Mouse (Mus musculus): Measurements from ENCODE around the gene Gabrp.

The Gabrp gene
- long read RNA-seq, experiment 1: 0 reads
- long read RNA-seq, experiment 2: 0 reads

- intact Hi-C loops (cut with DNase I): no loop called here
Observed at GRCm38 (mm10) chr11:33578859-33579258, at the start of gene Gabrp. Gene Gabrp (minus strand): TSS chr11:33578959.

GRCm38 (mm10) chr11:33627136-33627742 is 48.5 kb upstream of the Gabrp start:
- intact Hi-C loops (cut with DNase I): no loop called here

GRCm38 (mm10) chr11:33614218-33614617 is 35.5 kb upstream of the Gabrp start:
- intact Hi-C loops (cut with DNase I): loop anchor here (2.0 kb wide), 1 partner anchor 437 kb away; no protein-coding TSS in a partner anchor

GRCm38 (mm10) chr11:33607784-33608183 is 29.0 kb upstream of the Gabrp start:
- intact Hi-C loops (cut with DNase I): no loop called here

GRCm38 (mm10) chr11:33603174-33603573 is 24.4 kb upstream of the Gabrp start:
- intact Hi-C loops (cut with DNase I): no loop called here

GRCm38 (mm10) chr11:33598986-33599385 is 20.2 kb upstream of the Gabrp start, which contains the start of gene D130052B06Rik:
Gene D130052B06Rik (plus strand): TSS chr11:33599302.
- intact Hi-C loops (cut with DNase I): no loop called here

GRCm38 (mm10) chr11:33596655-33597054 is 17.9 kb upstream of the Gabrp start:
- intact Hi-C loops (cut with DNase I): no loop called here

- intact Hi-C loops (cut with DNase I): no loop called here
Observed at GRCm38 (mm10) chr11:33592826-33593225, 14.1 kb upstream of the Gabrp start.

- intact Hi-C loops (cut with DNase I): no loop called here
Observed at GRCm38 (mm10) chr11:33590771-33591170, 12.0 kb upstream of the Gabrp start.

- intact Hi-C loops (cut with DNase I): no loop called here
Observed at GRCm38 (mm10) chr11:33586614-33587013, 7.9 kb upstream of the Gabrp start.

- intact Hi-C loops (cut with DNase I): no loop called here
Observed at GRCm38 (mm10) chr11:33579621-33580020, 862 bp upstream of the Gabrp start.

GRCm38 (mm10) chr11:33574944-33575343 is 3.8 kb downstream of the Gabrp start:
- intact Hi-C loops (cut with DNase I): no loop called here

- intact Hi-C loops (cut with DNase I): no loop called here
Observed at GRCm38 (mm10) chr11:33570413-33570812, 8.3 kb downstream of the Gabrp start.

- intact Hi-C loops (cut with DNase I): no loop called here
Observed at GRCm38 (mm10) chr11:33563921-33564320, 14.8 kb downstream of the Gabrp start.

- intact Hi-C loops (cut with DNase I): loop anchor here (2.0 kb wide), 1 partner anchor 377 kb away; no protein-coding TSS in a partner anchor
Observed at GRCm38 (mm10) chr11:33554123-33554522, 24.6 kb downstream of the Gabrp start.

GRCm38 (mm10) chr11:33550861-33551560 is 27.7 kb downstream of the Gabrp start:
- intact Hi-C loops (cut with DNase I): no loop called here

- intact Hi-C loops (cut with DNase I): no loop called here
Observed at GRCm38 (mm10) chr11:33547386-33547785, 31.4 kb downstream of the Gabrp start.

- intact Hi-C loops (cut with DNase I): no loop called here
Observed at GRCm38 (mm10) chr11:33544945-33545344, 33.8 kb downstream of the Gabrp start.

GRCm38 (mm10) chr11:33544121-33544520 is 34.6 kb downstream of the Gabrp start:
- intact Hi-C loops (cut with DNase I): no loop called here

- intact Hi-C loops (cut with DNase I): no loop called here
Observed at GRCm38 (mm10) chr11:33537390-33538125, 41.2 kb downstream of the Gabrp start.

GRCm38 (mm10) chr11:33536636-33537035 is 42.1 kb downstream of the Gabrp start:
- intact Hi-C loops (cut with DNase I): no loop called here

- intact Hi-C loops (cut with DNase I): no loop called here
Observed at GRCm38 (mm10) chr11:33534541-33534940, 44.2 kb downstream of the Gabrp start.

Measured in adrenal gland (tissue).